Mouse (Mus musculus) bone marrow, adult 2 months (tissue): ENCODE results near the gene Camk1g. TPM values are rescaled to one million over a fixed set of nuclear protein-coding genes. Genes with fewer than 3 reads are reported as not detected.

ENCODE experiments used
- H3K27ac ChIP-seq: fragments of 200-500 bp; 2 replicates; pipeline ENCODE4 v1.5.1; 2012; ENCODE audit warnings: low read depth, mild to moderate bottlenecking, control low read depth, inconsistent platforms, low read length; ENCODE audit not compliant: control insufficient read depth, poor library complexity, insufficient read depth
- H3K4me1 ChIP-seq: fragments of 200-500 bp; 2 replicates; pipeline ENCODE4 v1.6.1; 2011; ENCODE audit warnings: low read length; ENCODE audit not compliant: control insufficient read depth, insufficient read depth
- H3K4me3 ChIP-seq: fragments of 200-500 bp; replicated peaks from 2 replicates; pipeline ENCODE3; 2011; ENCODE audit warnings: mild to moderate bottlenecking, low read depth, low read length, control low read depth; ENCODE audit not compliant: control insufficient read depth
- CTCF ChIP-seq: fragments of 200-500 bp; IDR thresholded peaks from 2 replicates; pipeline ENCODE4 v1.5.1; 2011; ENCODE audit warnings: low read length, control low read depth; ENCODE audit not compliant: control insufficient read depth, insufficient read depth
- POLR2A ChIP-seq: fragments of 200-500 bp; IDR thresholded peaks from 2 replicates; pipeline ENCODE4 v1.6.1; 2011; ENCODE audit warnings: low read depth, mild to moderate bottlenecking, control low read depth, low read length, borderline replicate concordance; ENCODE audit not compliant: control insufficient read depth
- WGBS: fragments of 180-500 bp; shearing (Covaris S2); methylation state at CpG from one replicate; pipeline ENCODE4 v1.1.7; 2018; 5-methylcytosine and 5-hydroxymethylcytosine counted together
- polyA plus RNA-seq: library from polyadenylated mRNA; stranded (reverse); fragments of >200 nt; gene quantifications from 2 replicates; pipeline ENCODE4 v1.2.4, GENCODE M21; 2011; ENCODE audit warnings: low replicate concordance; ENCODE audit not compliant: missing spikeins, insufficient read depth, insufficient read length

Gene Camk1g
- polyA plus RNA-seq, 1 experiment, result not detected

GRCm38 (mm10) chr1:193398728-193399437, 28.8 kb upstream of the Camk1g start:
- WGBS, result 59% methylated on average over 2 of the region's 2 CpGs
- H3K4me1 ChIP-seq, result no peaks in the 10 kb centered on the region
- TF ChIP-seq CTCF (no peak), POLR2A (no peak)
- H3K27ac ChIP-seq, result no peak overlapping the region
- H3K4me3 ChIP-seq, result no peak overlapping the region

GRCm38 (mm10) chr1:193397109-193397508, 27.0 kb upstream of the Camk1g start:
- Histone ChIP-seq H3K4me3 (no peak overlapping the region), H3K27ac (no peak overlapping the region), H3K4me1 (no peaks in the 10 kb centered on the region)
- TF ChIP-seq CTCF, result no peak
- no peak for TF ChIP-seq POLR2A

DNA sequence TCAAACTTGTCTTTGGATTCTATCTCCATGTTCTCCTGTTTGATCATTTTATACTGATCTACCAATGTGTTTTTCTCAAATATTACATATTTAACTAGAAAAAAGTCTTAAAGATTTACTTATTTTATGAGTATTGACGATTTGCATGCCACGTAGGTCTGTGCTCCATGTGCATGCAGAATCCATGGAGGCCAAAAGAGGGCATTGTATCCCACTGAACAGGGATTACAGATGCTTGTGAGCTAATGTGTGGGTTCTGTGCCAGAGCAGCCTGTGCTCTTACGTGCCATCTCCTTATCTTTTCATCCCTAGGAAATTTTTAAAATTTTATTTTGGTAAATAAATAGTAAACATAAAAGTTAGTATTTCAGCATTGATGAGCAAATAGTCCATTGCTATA, 22.2 kb upstream of the Camk1g start:
- no peak overlapping the region for H3K27ac ChIP-seq
- no peak for TF ChIP-seq POLR2A
- TF ChIP-seq CTCF, result no peak
- H3K4me1 ChIP-seq, result no peaks in the 10 kb centered on the region
- 80% methylated on average over 3 of the region's 3 CpGs for WGBS
- H3K4me3 ChIP-seq, result no peak overlapping the region

DNA sequence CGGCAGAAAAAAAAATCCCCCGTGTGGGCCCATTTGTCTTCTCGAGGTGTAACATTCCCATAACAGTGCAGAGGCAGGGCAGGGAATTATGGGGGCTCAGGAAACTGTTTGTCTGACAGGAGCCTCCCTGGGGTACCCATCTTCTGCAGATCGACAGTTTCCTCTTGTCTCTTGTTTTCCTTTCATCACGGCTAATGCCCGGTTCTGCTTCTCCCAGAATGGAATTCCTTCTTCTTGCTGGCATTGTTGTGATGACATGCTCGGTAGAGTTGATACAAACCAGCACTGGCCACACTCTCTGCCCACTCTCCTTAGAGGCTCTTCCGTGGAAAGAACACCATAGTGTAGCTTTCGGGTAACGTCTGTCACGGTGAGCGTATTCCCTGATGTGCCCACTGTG, 19.9 kb upstream of the Camk1g start:
- no peak overlapping the region for H3K4me3 ChIP-seq
- 75% methylated on average over 12 of the region's 12 CpGs for WGBS
- TF ChIP-seq POLR2A, result no peak
- no peak for TF ChIP-seq CTCF
- H3K4me1 ChIP-seq, result no peaks in the 10 kb centered on the region
- no peak overlapping the region for H3K27ac ChIP-seq

- H3K27ac ChIP-seq, result no peak overlapping the region
- 28% methylated on average over 3 of the region's 3 CpGs for WGBS
- H3K4me3 ChIP-seq, result no peak overlapping the region
- H3K4me1 ChIP-seq, result no peaks in the 10 kb centered on the region
- no peak for TF ChIP-seq CTCF
- TF ChIP-seq POLR2A, result no peak
These were observed 19.4 kb upstream of the Camk1g start for GRCm38 (mm10) chr1:193389505-193389904.

- Histone ChIP-seq H3K27ac (no peak overlapping the region), H3K4me3 (no peak overlapping the region), H3K4me1 (no peaks in the 10 kb centered on the region)
- TF ChIP-seq POLR2A (no peak), CTCF (no peak)
- WGBS, result 58% methylated on average over 2 of the region's 2 CpGs
These were observed 17.1 kb upstream of the Camk1g start for GRCm38 (mm10) chr1:193387241-193387640.

DNA sequence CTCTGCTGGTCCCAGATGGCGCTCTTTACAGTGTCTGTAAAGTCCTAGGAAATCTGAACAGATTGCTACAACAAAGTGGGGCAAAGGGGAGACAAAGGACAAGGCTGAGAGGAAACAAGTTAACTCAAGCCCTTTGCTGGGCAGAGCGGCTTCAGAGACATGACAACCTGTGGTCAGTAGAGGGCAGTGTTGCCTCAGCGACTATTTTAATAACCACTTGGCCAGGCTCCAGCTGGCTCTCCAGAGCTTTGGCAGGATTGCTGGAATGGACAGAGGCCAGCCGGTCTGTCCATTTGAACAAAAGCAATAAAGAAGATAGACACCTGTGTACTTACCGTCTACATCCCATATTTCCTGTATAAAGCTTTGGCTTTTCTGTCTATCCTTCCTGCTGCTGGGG, 16.0 kb upstream of the Camk1g start:
- WGBS, result 6% methylated on average over 5 of the region's 5 CpGs
- no peak overlapping the region for H3K4me3 ChIP-seq
- TF ChIP-seq CTCF, result peak; percentile 69
- no peak for TF ChIP-seq POLR2A
- no peaks in the 10 kb centered on the region for H3K4me1 ChIP-seq
- H3K27ac ChIP-seq, result no peak overlapping the region

DNA sequence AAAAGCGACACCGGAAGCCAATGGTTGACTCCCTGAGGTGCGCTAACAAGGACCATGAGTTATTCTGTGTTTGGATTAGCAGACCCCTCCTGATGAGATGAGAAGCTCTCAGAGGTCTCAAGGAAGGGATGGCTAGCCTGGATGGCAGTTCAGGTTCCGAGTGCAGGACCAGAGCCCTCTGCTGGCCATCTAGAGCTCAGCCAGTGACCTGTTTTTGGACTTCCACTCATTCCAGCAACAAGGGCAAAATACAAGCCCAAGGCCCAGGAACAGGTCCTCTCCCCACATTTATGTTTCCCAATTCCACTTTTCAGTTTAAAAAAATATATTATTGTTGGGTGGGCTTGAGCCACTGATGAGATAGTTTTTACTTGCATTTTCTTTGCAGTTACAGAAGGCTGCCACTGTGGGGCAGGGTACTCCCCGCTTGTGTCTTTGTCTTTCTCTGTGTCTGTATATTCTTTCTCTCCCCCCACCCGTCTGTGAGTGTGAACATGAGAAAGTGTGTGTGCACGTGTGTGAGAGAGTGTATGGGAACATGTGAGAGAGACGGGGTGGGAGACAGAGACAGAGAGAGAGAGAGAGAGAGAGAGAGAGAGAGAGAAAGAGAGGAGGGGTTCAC, 12.9 kb upstream of the Camk1g start:
- WGBS, result 4% methylated on average over 8 of the region's 8 CpGs
- Histone ChIP-seq H3K4me3 (peak overlapping the region; percentile 26), H3K27ac (no peak overlapping the region), H3K4me1 (no peaks in the 10 kb centered on the region)
- TF ChIP-seq POLR2A (no peak), CTCF (peak; percentile 72)

DNA sequence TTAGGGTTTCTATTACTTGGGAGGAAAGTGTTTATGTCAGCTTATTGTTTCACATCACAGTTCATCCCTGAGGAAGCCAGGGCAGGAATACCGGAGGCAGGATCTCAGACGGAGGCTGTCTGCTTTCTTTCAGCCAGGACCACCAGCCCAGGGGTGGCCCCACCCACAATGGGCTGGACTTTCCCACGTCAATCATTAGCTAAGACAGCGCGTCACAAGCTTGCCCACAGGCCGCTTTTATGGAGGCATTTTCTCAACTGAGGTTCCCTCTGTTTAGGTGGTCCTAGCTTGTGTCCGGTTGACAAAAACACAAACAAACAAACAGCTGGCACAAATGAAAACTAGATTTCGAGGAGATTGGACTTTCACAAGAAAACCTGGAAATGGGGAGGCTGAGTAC, 12.3 kb upstream of the Camk1g start:
- WGBS, result 10% methylated on average over 8 of the region's 8 CpGs
- H3K4me1 ChIP-seq, result no peaks in the 10 kb centered on the region
- H3K4me3 ChIP-seq, result peak overlapping the region; percentile 26
- H3K27ac ChIP-seq, result no peak overlapping the region
- no peak for TF ChIP-seq POLR2A
- no peak for TF ChIP-seq CTCF
